ENCODE assay signal across 14 mouse cellular contexts in genomic region chr12:105832541-105832940, GRCm38 (mm10).
"Had no signal": no experiment of that assay in that cellular context is flagged by ENCODE, and none has a peak within 500 bp of the region (broad histone marks: within the 10 kb centered on the region; RNA-seq: fewer than 3 reads in every experiment).

No protein-coding gene starts in this region.

- DNase-seq: kidney, adult 2 months; kidney, postnatal 14 days; lung, embryonic 14.5 days; lung, postnatal 10 days; lung, postnatal 4 days; midbrain, embryonic 14.5 days; thymus, postnatal 4 days had no signal

- H3K27ac ChIP-seq: kidney, embryonic 15.5 days; limb, embryonic 15.5 days; liver, embryonic 12.5 days; midbrain, embryonic 10.5 days; neural tube, embryonic 12.5 days; stomach, embryonic 15.5 days had no signal

- H3K27me3 ChIP-seq: kidney, embryonic 15.5 days; limb, embryonic 15.5 days; liver, embryonic 12.5 days; neural tube, embryonic 12.5 days; stomach, embryonic 15.5 days had no signal

- H3K4me1 ChIP-seq: kidney, embryonic 15.5 days; limb, embryonic 15.5 days; liver, embryonic 12.5 days; midbrain, embryonic 10.5 days; neural tube, embryonic 12.5 days; stomach, embryonic 15.5 days had no signal

- H3K4me3 ChIP-seq: kidney, embryonic 15.5 days; limb, embryonic 15.5 days; liver, embryonic 12.5 days; midbrain, embryonic 10.5 days; myocyte; neural tube, embryonic 12.5 days; stomach, embryonic 15.5 days had no signal
